11 mouse cellular contexts compared by ENCODE assay signal in genomic region chr14:57084180-57084668, GRCm38 (mm10). TPM values are rescaled to one million over a fixed set of nuclear protein-coding genes. Genes with fewer than 3 reads are reported as not detected.
DNase-seq lines count a peak whose midpoint lies in the region; ATAC-seq and TF ChIP-seq lines count a peak whose summit lies in the region.
"Had no signal": no experiment of that assay in that cellular context is flagged by ENCODE, and none has a peak within 500 bp of the region (broad histone marks: within the 10 kb centered on the region; RNA-seq: fewer than 3 reads in every experiment).

No protein-coding gene starts in this region.

- no peaks in the 10 kb centered on the region for H3K36me3 ChIP-seq in embryonic facial prominence, embryonic 10.5 days (replicated peaks)
- no peaks in the 10 kb centered on the region for H3K36me3 ChIP-seq in kidney, embryonic 15.5 days
- no peaks in the 10 kb centered on the region for H3K36me3 ChIP-seq in lung, embryonic 14.5 days (ENCODE audit: insufficient read depth)
- H3K36me3 ChIP-seq: liver, embryonic 13.5 days had no signal

- H3K4me1 ChIP-seq in embryonic facial prominence, embryonic 10.5 days, result peaks cover 12% of the 10 kb centered on the region
- H3K4me1 ChIP-seq in kidney, embryonic 15.5 days, result peaks cover 22% of the 10 kb centered on the region
- no peaks in the 10 kb centered on the region; the same call in 1 of the 2 replicates for H3K4me1 ChIP-seq in lung, embryonic 14.5 days (ENCODE audit: insufficient read depth)
- H3K4me1 ChIP-seq: liver, embryonic 13.5 days had no signal

- no peak for TF ChIP-seq CTCF in lung, embryonic 14.5 days (IDR thresholded peaks at IDR 0.05; ENCODE audit: low read depth)

- 0 out of 2 replicates have a peak overlapping the region, but pooled peaks have one; percentile 7 for H3K4me2 ChIP-seq in kidney, embryonic 15.5 days
- peak overlapping the region; percentile 2; the same call in 1 of the 2 replicates for H3K4me2 ChIP-seq in lung, embryonic 14.5 days
- H3K4me2 ChIP-seq: liver, embryonic 13.5 days had no signal

- no peak overlapping the region for H3K27ac ChIP-seq in embryonic facial prominence, embryonic 10.5 days (replicated peaks)
- H3K27ac ChIP-seq in kidney, embryonic 15.5 days, result peak overlapping the region; percentile 72
- peak overlapping the region; percentile 10; the same call in 1 of the 2 replicates for H3K27ac ChIP-seq in lung, embryonic 14.5 days (ENCODE audit: low read depth)
- H3K27ac ChIP-seq: gastrocnemius, adult 2 months; liver, embryonic 13.5 days had no signal

- ATAC-seq in kidney, embryonic 15.5 days (replicated peaks; ENCODE audit: low FRiP score), result 0 out of 2 replicates have a peak, but pooled peaks have one; percentile 41
- ATAC-seq in lung, embryonic 14.5 days (ENCODE audit: insufficient read depth), result peak; percentile 47
- no peak for ATAC-seq in cerebellum, adult (ENCODE audit: insufficient number of reproducible peaks, low FRiP score, low TSS enrichment)
- ATAC-seq in megakaryocyte, adult 5-6 weeks (ENCODE audit: poor library complexity, severe bottlenecking), result no peak

- H3K27me3 ChIP-seq in embryonic facial prominence, embryonic 10.5 days (replicated peaks; ENCODE audit: low read depth, poor library complexity, severe bottlenecking), result no peaks in the 10 kb centered on the region
- no peaks in the 10 kb centered on the region for H3K27me3 ChIP-seq in kidney, embryonic 15.5 days
- H3K27me3 ChIP-seq in lung, embryonic 14.5 days (ENCODE audit: insufficient read depth, low read length), result no peaks in the 10 kb centered on the region
- H3K27me3 ChIP-seq: liver, embryonic 13.5 days had no signal

- H3K4me3 ChIP-seq in embryonic facial prominence, embryonic 10.5 days, result no peak overlapping the region
- no peak overlapping the region for H3K4me3 ChIP-seq in kidney, embryonic 15.5 days (replicated peaks)
- no peak overlapping the region for H3K4me3 ChIP-seq in lung, embryonic 14.5 days (ENCODE audit: low read depth, low read length)
- H3K4me3 ChIP-seq: gastrocnemius, adult 2 months; liver, embryonic 13.5 days had no signal

- WGBS in embryonic facial prominence, embryonic 10.5 days, result 53% methylated on average over 11 of the region's 11 CpGs
- WGBS in kidney, embryonic 15.5 days, result 6% methylated on average over 11 of the region's 11 CpGs
- 8% methylated on average over 11 of the region's 11 CpGs for WGBS in lung, embryonic 14.5 days

- no peaks in the 10 kb centered on the region for H3K9me3 ChIP-seq in embryonic facial prominence, embryonic 10.5 days
- H3K9me3 ChIP-seq in kidney, embryonic 15.5 days (replicated peaks), result no peaks in the 10 kb centered on the region
- no peaks in the 10 kb centered on the region for H3K9me3 ChIP-seq in lung, embryonic 14.5 days (ENCODE audit: low read depth, low read length)
- H3K9me3 ChIP-seq: liver, embryonic 13.5 days had no signal

- peak; percentile 56 for DNase-seq in 3134 (ENCODE audit: extremely low read depth, insufficient read length, low spot score)
- peak; percentile 15 for DNase-seq in embryonic facial prominence, embryonic 10.5 days (ENCODE audit: low spot score)
- peak; percentile 65 for DNase-seq in lung, embryonic 14.5 days
- DNase-seq in gastrocnemius, postnatal 25 days, result no peak
- no peak for DNase-seq in T-cell, adult 2 months (ENCODE audit: low spot score)
- DNase-seq: cerebellum, adult 11-12 months; gastrocnemius, adult 2 months; liver, embryonic 13.5 days had no signal

- H3K9ac ChIP-seq in kidney, embryonic 15.5 days, result no peak overlapping the region
- no peak overlapping the region for H3K9ac ChIP-seq in lung, embryonic 14.5 days
- H3K9ac ChIP-seq: liver, embryonic 13.5 days had no signal

RNA-seq across cellular contexts. Expression of gene Gjb2, which starts 20.3 kb away (rescaled TPM):
- 5.8 and 10.0 TPM in 2 replicates for polyA plus RNA-seq in embryonic facial prominence, embryonic 10.5 days (2016; fragmentation: Nextera tagmentation; extraction: Ambion mirVana)
- 4.5 and 5.1 TPM in 2 replicates for polyA plus RNA-seq in kidney, embryonic 15.5 days (2015; fragmentation: Nextera tagmentation; extraction: Ambion mirVana)
- polyA plus RNA-seq in lung, embryonic 14.5 days (2014; fragmentation: Nextera tagmentation; extraction: Ambion mirVana), result 0.24 TPM in 2 replicates
- total RNA-seq in gastrocnemius, postnatal 25 days (2021), result under 1 TPM; 0.13 to 0.43 TPM
- 0.11 TPM in 1 of 2 replicates, not detected in the other for total RNA-seq in megakaryocyte, adult 5-6 weeks (2015)
- total RNA-seq in megakaryocyte, adult 5-6 weeks (2017), result 0.11 TPM in 1 of 2 replicates, not detected in the other

RNA-seq across cellular contexts. Expression of gene Gja3, which starts 26.3 kb away (rescaled TPM):
- polyA plus RNA-seq in embryonic facial prominence, embryonic 10.5 days (2016; fragmentation: Nextera tagmentation; extraction: Ambion mirVana), result 0.14 and 0.15 TPM in 2 replicates
- 13.1 and 15.1 TPM in 2 replicates for polyA plus RNA-seq in kidney, embryonic 15.5 days (2015; fragmentation: Nextera tagmentation; extraction: Ambion mirVana)
- polyA plus RNA-seq in lung, embryonic 14.5 days (2014; fragmentation: Nextera tagmentation; extraction: Ambion mirVana), result 0.95 and 3.9 TPM in 2 replicates
- under 1 TPM; 0.13 to 0.23 TPM for total RNA-seq in gastrocnemius, postnatal 25 days (2021)
- total RNA-seq in megakaryocyte, adult 5-6 weeks (2015), result not detected in 2 replicates
- not detected in 2 replicates for total RNA-seq in megakaryocyte, adult 5-6 weeks (2017)

RNA-seq across cellular contexts. Expression of gene Gm4491, which starts 31.5 kb away (rescaled TPM):
- polyA plus RNA-seq in embryonic facial prominence, embryonic 10.5 days (2016; fragmentation: Nextera tagmentation; extraction: Ambion mirVana), result not detected in 2 replicates
- polyA plus RNA-seq in kidney, embryonic 15.5 days (2015; fragmentation: Nextera tagmentation; extraction: Ambion mirVana), result not detected in 2 replicates
- polyA plus RNA-seq in lung, embryonic 14.5 days (2014; fragmentation: Nextera tagmentation; extraction: Ambion mirVana), result not detected in 2 replicates
- not detected for total RNA-seq in gastrocnemius, postnatal 25 days (2021)
- not detected in 2 replicates for total RNA-seq in megakaryocyte, adult 5-6 weeks (2015)
- total RNA-seq in megakaryocyte, adult 5-6 weeks (2017), result not detected in 2 replicates
- total RNA-seq: gastrocnemius, adult 2 months had no signal
- polyA plus RNA-seq: liver, embryonic 13.5 days had no signal

RNA-seq across cellular contexts. Expression of gene Gjb6, which starts 49.2 kb away (rescaled TPM):
- polyA plus RNA-seq in embryonic facial prominence, embryonic 10.5 days (2016; fragmentation: Nextera tagmentation; extraction: Ambion mirVana), result 1.1 and 3.5 TPM in 2 replicates
- 0.44 and 0.52 TPM in 2 replicates for polyA plus RNA-seq in kidney, embryonic 15.5 days (2015; fragmentation: Nextera tagmentation; extraction: Ambion mirVana)
- not detected in 2 replicates for polyA plus RNA-seq in lung, embryonic 14.5 days (2014; fragmentation: Nextera tagmentation; extraction: Ambion mirVana)
- under 1 TPM in 1 of 2 experiments, not detected in 1; 0.13 TPM for total RNA-seq in gastrocnemius, postnatal 25 days (2021)
- total RNA-seq in megakaryocyte, adult 5-6 weeks (2015), result not detected in 2 replicates
- total RNA-seq in megakaryocyte, adult 5-6 weeks (2017), result not detected in 2 replicates
- total RNA-seq: gastrocnemius, adult 2 months had no signal

Comparison
In these comparisons a context has a peak if more than half of its experiments do, and no peak if none do; other contexts are left out.
1. DNase-seq: peak in 3134 (single experiment), embryonic facial prominence, embryonic 10.5 days (single experiment) and lung, embryonic 14.5 days (single experiment); none in gastrocnemius, postnatal 25 days (single experiment) and T-cell, adult 2 months (single experiment).
2. ATAC-seq: peak in kidney, embryonic 15.5 days (single experiment) and lung, embryonic 14.5 days (single experiment); none in cerebellum, adult (single experiment) and megakaryocyte, adult 5-6 weeks (single experiment).